Mouse (Mus musculus) frontal cortex, postnatal 10 days (tissue): ENCODE measurements around the gene Lama4.

Experiments used
- DNase-seq, 2 experiments: peaks; one replicate each; pipeline ENCODE4 v3.0.0; 2022; ENCODE audit warnings: low spot score in 2 of 2, mixed read lengths in 1 of 2

Gene Lama4

GRCm38 (mm10) chr10:39049581-39050294, 84.4 kb downstream of the Lama4 start:
- DNase-seq, result no peak

- DNase-seq, result no peak
Measured at GRCm38 (mm10) chr10:39056050-39056449, 90.7 kb downstream of the Lama4 start.

GRCm38 (mm10) chr10:39064732-39065131, 99.4 kb downstream of the Lama4 start:
- no peak for DNase-seq

- no peak for DNase-seq
Measured at GRCm38 (mm10) chr10:39065449-39065848, 100.1 kb downstream of the Lama4 start.

- DNase-seq, result no peak
Measured at GRCm38 (mm10) chr10:39066061-39066460, 100.7 kb downstream of the Lama4 start.

- DNase-seq, result peak; percentile 19 to 42
Measured at GRCm38 (mm10) chr10:39066962-39067361, 101.6 kb downstream of the Lama4 start.

- DNase-seq, result no peak
Measured at GRCm38 (mm10) chr10:39072048-39072447, 106.7 kb downstream of the Lama4 start.

GRCm38 (mm10) chr10:39096981-39097380, 131.7 kb downstream of the Lama4 start:
- no peak for DNase-seq

- no peak for DNase-seq
Measured at GRCm38 (mm10) chr10:39098746-39099145, 133.4 kb downstream of the Lama4 start.

- DNase-seq, result no peak
Measured at GRCm38 (mm10) chr10:39104803-39105449, 139.6 kb downstream of the Lama4 start.

GRCm38 (mm10) chr10:39106413-39106812, 141.1 kb downstream of the Lama4 start:
- DNase-seq, result no peak

- DNase-seq, result no peak
Measured at GRCm38 (mm10) chr10:39106935-39107334, 141.6 kb downstream of the Lama4 start.

- DNase-seq, result no peak
Measured at GRCm38 (mm10) chr10:39108837-39109488, 143.6 kb downstream of the Lama4 start.

GRCm38 (mm10) chr10:39109489-39109874, 144.2 kb downstream of the Lama4 start:
- DNase-seq, result no peak

GRCm38 (mm10) chr10:39121412-39121811, 156.1 kb downstream of the Lama4 start:
- no peak for DNase-seq

- peak; percentile 90 to 91 for DNase-seq
Measured at GRCm38 (mm10) chr10:39133462-39134310, 168.4 kb downstream of the Lama4 start, which contains the start of the genes Fam229b and Tube1. Fam229b (minus strand) TSS chr10:39133914. Tube1 (plus strand) TSS chr10:39133976.

GRCm38 (mm10) chr10:39137766-39138165, 172.5 kb downstream of the Lama4 start:
- DNase-seq, result no peak

- DNase-seq, result no peak
Measured at GRCm38 (mm10) chr10:39138761-39139160, 173.4 kb downstream of the Lama4 start.

- no peak for DNase-seq
Measured at GRCm38 (mm10) chr10:39140843-39141242, 175.5 kb downstream of the Lama4 start.

- DNase-seq, result no peak
Measured at GRCm38 (mm10) chr10:39141401-39141800, 176.1 kb downstream of the Lama4 start.

- DNase-seq, result no peak
Measured at GRCm38 (mm10) chr10:39142216-39142615, 176.9 kb downstream of the Lama4 start.

- DNase-seq, result no peak
Measured at GRCm38 (mm10) chr10:39156719-39157118, 191.4 kb downstream of the Lama4 start.
